Mouse (Mus musculus): ENCODE measurements around the gene Olfr1220. TPM values are rescaled to one million over a fixed set of nuclear protein-coding genes. Genes with fewer than 3 reads are reported as not detected.

Olfr1220 gene
- not detected in 2 replicates for polyA plus RNA-seq (2012; rRNA removed)

DNA sequence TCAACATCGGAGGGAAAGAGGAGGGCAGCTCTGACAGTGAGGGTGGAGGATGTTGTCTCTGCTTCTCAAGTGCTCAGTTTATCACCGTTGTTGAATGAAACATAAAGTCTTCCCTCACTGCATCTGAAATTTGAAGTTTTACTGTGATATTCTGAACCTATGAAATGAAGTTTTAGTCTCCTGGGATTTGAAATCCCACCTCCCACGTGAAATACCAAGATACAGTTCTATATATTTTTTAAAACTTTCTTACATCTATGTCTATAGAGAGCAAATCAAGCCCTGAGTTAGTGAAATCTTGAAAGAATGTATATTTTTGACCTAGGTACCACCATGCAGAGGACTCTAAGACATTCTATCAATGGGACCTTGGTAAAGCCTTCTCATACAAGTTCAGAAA is at the start of gene Olfr1220:
TSS of gene Olfr1220 (minus strand) at position 101 of the 400 bp plus-strand sequence.
- no peak for DNase-seq (ENCODE audit: low read depth)
- no peak for TF ChIP-seq POLR2A (IDR thresholded peaks at IDR 0.05; ENCODE audit: borderline replicate concordance, extremely low read depth, insufficient read depth, insufficient read length, poor library complexity, severe bottlenecking)
- no peak for TF ChIP-seq CTCF (IDR thresholded peaks at IDR 0.05; ENCODE audit: borderline replicate concordance, extremely low read depth, insufficient read depth, insufficient read length)

DNA sequence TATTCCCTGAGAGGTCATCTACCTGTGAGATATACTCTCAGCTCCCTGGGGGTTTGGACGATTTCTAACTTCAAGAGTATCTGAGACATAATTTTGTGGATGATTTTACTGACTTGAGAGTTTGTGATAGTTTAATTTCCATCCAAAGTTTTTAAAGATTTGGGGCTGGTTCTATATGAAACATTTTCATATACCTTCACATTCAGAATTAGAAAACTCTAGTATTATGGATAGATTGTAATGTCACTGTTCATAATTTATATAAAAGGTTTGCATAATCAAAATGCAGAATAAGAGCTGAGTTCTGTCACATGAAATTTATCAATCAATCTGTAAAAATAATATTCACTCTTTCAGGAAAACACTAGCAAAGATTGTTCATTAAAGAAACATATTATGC is 44.8 kb upstream of the Olfr1220 start, which contains the start of gene Olfr1223:
TSS of gene Olfr1223 (minus strand) at position 101 of the 400 bp plus-strand sequence.
- TF ChIP-seq POLR2A (IDR thresholded peaks at IDR 0.05; ENCODE audit: borderline replicate concordance, extremely low read depth, insufficient read depth, insufficient read length, poor library complexity, severe bottlenecking) (no peak), CTCF (IDR thresholded peaks at IDR 0.05; ENCODE audit: borderline replicate concordance, extremely low read depth, insufficient read depth, insufficient read length) (no peak)
- DNase-seq (ENCODE audit: low read depth) = no peak

DNA sequence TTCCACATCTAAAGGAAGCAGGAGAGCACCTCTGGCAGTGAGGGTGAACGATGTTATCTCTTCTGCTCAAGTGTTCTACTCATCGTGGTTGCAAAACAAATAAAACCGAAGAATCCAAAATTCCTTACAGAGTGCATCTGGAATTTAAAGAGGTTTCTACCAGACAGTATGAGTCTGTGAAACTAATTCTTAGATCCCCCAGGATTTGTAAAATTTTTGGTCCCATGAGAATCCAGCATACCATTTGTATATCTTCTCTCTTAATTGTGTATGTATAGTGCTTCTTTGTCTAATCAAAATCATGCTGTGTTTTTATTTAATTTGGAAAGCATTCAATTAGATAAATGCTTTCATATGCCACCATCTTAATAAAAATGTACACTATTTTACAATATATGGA is 26.3 kb upstream of the Olfr1220 start, which contains the start of gene Olfr1222:
TSS of gene Olfr1222 (minus strand) at position 101 of the 400 bp plus-strand sequence.
- TF ChIP-seq CTCF (IDR thresholded peaks at IDR 0.05; ENCODE audit: borderline replicate concordance, extremely low read depth, insufficient read depth, insufficient read length) (no peak), POLR2A (IDR thresholded peaks at IDR 0.05; ENCODE audit: borderline replicate concordance, extremely low read depth, insufficient read depth, insufficient read length, poor library complexity, severe bottlenecking) (no peak)
- DNase-seq (ENCODE audit: low read depth) = no peak

DNA sequence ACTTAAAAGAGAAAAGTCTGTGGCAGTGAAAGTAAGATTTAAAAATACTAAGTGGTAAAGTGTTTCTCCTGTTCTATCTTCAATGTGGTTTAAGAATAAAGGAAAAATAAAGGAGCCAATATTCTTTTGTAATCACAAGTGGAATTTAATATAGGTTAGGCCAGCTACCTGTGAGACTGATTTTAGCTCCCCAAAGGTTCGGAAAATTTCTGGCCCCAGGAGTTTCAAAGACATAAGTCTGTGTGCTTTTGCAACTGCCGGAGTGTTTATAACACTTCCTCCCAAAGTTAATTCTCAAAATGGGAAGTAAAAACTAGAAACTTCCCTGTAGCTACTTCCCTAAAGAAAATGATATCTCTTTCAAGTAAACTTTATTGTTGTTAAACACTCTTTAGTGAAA is 10.5 kb upstream of the Olfr1220 start, which contains the start of gene Olfr1221:
TSS of gene Olfr1221 (minus strand) at position 101 of the 400 bp plus-strand sequence.
- no peak for DNase-seq (ENCODE audit: low read depth)

DNA sequence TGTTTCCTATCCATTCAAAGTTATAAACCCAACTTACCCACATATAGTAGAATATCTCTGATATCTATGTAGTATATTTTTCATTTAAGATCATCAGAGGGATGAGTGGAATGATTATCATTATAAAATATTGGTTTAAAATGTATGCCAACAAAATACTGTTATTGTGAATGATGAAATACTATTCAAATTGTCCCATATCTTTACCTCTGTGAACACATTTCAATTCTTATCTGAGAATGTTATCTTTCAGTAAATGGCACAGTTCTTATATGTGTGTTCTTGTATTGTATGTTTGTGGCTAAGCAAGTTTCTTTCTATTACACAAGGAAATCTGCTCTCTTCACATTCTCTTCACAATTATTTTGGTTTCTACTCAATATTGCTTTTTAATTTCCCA is 984 bp downstream of the Olfr1220 start:
- TF ChIP-seq POLR2A (IDR thresholded peaks at IDR 0.05; ENCODE audit: borderline replicate concordance, extremely low read depth, insufficient read depth, insufficient read length, poor library complexity, severe bottlenecking) (no peak), CTCF (IDR thresholded peaks at IDR 0.05; ENCODE audit: borderline replicate concordance, extremely low read depth, insufficient read depth, insufficient read length) (no peak)
- no peak for DNase-seq (ENCODE audit: low read depth)

More for the DNA sequence above, 10.5 kb upstream of the Olfr1220 start, which contains the start of gene Olfr1221:
- TF ChIP-seq POLR2A (IDR thresholded peaks at IDR 0.05; ENCODE audit: borderline replicate concordance, extremely low read depth, insufficient read depth, insufficient read length, poor library complexity, severe bottlenecking) (no peak), CTCF (IDR thresholded peaks at IDR 0.05; ENCODE audit: borderline replicate concordance, extremely low read depth, insufficient read depth, insufficient read length) (no peak)

DNA sequence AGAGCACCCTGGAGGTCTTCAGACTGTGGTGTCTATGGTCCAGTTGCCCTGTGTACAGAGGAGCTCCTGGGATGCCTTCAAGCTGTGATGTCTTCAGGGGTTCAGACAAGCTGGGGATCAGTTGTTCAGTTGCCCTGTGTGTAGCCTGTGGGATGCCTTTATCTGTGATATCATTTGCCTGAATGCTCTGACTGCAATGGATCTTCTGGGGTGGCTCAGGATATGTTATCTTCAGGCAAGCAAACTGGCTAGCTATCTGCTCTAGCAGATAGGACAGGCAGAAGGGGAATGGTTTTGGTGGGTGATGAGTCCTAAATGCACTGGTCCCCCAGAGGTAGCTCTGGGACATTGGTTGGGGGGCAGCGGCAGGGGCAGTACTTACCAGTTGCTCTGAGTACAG is 12.8 kb downstream of the Olfr1220 start:
- TF ChIP-seq CTCF (IDR thresholded peaks at IDR 0.05; ENCODE audit: borderline replicate concordance, extremely low read depth, insufficient read depth, insufficient read length) (no peak), POLR2A (IDR thresholded peaks at IDR 0.05; ENCODE audit: borderline replicate concordance, extremely low read depth, insufficient read depth, insufficient read length, poor library complexity, severe bottlenecking) (no peak)
- no peak for DNase-seq (ENCODE audit: low read depth)

DNA sequence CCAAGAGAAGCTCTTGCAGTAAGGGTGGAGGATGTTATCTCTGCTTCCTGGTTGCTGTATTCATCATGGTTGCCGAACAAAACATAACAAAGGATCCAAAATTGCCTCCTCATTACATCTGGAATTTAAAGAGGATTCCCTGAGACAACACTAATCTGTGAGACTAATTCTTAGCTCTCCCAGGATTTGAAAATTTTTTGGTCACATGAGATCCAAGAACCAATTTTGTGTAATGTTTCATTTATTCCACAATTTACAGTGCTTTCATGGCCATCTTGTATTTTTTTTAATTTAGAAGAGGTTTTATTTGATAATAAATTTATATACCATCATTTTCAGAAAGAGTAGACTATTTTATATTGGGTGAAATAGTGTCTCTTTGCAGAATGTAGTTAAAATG is 23.2 kb downstream of the Olfr1220 start, which contains the start of gene Olfr1219:
TSS of gene Olfr1219 (minus strand) at position 101 of the 400 bp plus-strand sequence.
- TF ChIP-seq POLR2A (IDR thresholded peaks at IDR 0.05; ENCODE audit: borderline replicate concordance, extremely low read depth, insufficient read depth, insufficient read length, poor library complexity, severe bottlenecking) (no peak), CTCF (IDR thresholded peaks at IDR 0.05; ENCODE audit: borderline replicate concordance, extremely low read depth, insufficient read depth, insufficient read length) (no peak)
- no peak for DNase-seq (ENCODE audit: low read depth)

DNA sequence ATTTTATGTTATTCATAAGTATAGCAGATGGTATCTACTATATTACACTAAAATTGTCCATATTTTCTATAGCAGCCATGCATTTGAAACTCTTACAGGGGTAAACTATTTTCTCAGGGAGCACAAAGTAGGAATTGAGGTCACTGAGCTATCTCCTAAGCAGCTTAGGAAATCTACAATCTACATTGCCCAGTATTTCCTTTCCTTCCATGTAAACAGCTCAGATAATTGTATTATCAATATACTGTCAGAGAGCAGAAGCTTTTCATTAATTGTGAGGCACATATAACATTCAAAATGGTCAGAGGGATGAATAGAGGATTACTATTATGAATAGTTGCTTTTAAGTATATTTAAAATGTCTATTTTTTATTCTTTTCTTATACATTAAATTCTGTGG is 25.1 kb downstream of the Olfr1220 start:
- DNase-seq (ENCODE audit: low read depth) = no peak
- TF ChIP-seq CTCF (IDR thresholded peaks at IDR 0.05; ENCODE audit: borderline replicate concordance, extremely low read depth, insufficient read depth, insufficient read length) = no peak
- TF ChIP-seq POLR2A (IDR thresholded peaks at IDR 0.05; ENCODE audit: borderline replicate concordance, extremely low read depth, insufficient read depth, insufficient read length, poor library complexity, severe bottlenecking) = no peak

DNA sequence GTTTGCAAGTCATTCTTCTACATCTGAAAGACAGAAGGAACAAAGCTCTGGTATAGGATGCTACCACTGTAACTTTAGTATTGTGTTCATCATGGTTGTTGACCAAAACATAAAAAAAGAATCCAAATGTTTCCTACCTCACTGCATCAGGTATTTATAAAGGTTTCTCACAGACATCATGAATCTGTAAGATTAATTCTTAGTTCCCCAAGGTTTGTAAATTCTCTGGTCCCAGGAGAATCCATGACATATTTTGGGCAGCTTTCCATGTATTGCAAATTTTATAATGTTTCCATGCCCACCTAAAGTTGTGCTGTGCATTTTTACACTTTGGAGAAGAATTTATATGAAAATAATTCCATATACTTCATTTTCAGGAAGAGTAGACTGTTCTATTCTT is 45.5 kb downstream of the Olfr1220 start, which contains the start of gene Olfr1218:
TSS of gene Olfr1218 (minus strand) at position 101 of the 400 bp plus-strand sequence.
- TF ChIP-seq POLR2A (IDR thresholded peaks at IDR 0.05; ENCODE audit: borderline replicate concordance, extremely low read depth, insufficient read depth, insufficient read length, poor library complexity, severe bottlenecking) = no peak
- no peak for TF ChIP-seq CTCF (IDR thresholded peaks at IDR 0.05; ENCODE audit: borderline replicate concordance, extremely low read depth, insufficient read depth, insufficient read length)

More for the DNA sequence above, 45.5 kb downstream of the Olfr1220 start, which contains the start of gene Olfr1218:
- DNase-seq (ENCODE audit: low read depth) = no peak

Other genes starting within 250 kb of the Olfr1220 start
- not detected in 2 replicates for gene Olfr1206, start 243.6 kb downstream of the Olfr1220 start, polyA plus RNA-seq (2012; rRNA removed)
- not detected in 2 replicates for gene Olfr1208, start 204.5 kb downstream of the Olfr1220 start, polyA plus RNA-seq (2012; rRNA removed)
- gene Olfr1209, start 191.7 kb downstream of the Olfr1220 start, polyA plus RNA-seq (2012; rRNA removed) = not detected in 2 replicates
- not detected in 2 replicates for gene Olfr1211, start 168.7 kb downstream of the Olfr1220 start, polyA plus RNA-seq (2012; rRNA removed)
- not detected in 2 replicates for gene Olfr1212, start 152.9 kb downstream of the Olfr1220 start, polyA plus RNA-seq (2012; rRNA removed)
- not detected in 2 replicates for gene Gm13762, start 126.6 kb downstream of the Olfr1220 start, polyA plus RNA-seq (2012; rRNA removed)
- gene Olfr1214, start 114.2 kb downstream of the Olfr1220 start, polyA plus RNA-seq (2012; rRNA removed) = not detected in 2 replicates
- gene Olfr1215, start 99.9 kb downstream of the Olfr1220 start, polyA plus RNA-seq (2012; rRNA removed) = not detected in 2 replicates
- not detected in 2 replicates for gene Olfr1216, start 88.5 kb downstream of the Olfr1220 start, polyA plus RNA-seq (2012; rRNA removed)
- gene Olfr1217, start 74.8 kb downstream of the Olfr1220 start, polyA plus RNA-seq (2012; rRNA removed) = not detected in 2 replicates
- gene Olfr1218, start 45.6 kb downstream of the Olfr1220 start, polyA plus RNA-seq (2012; rRNA removed) = not detected in 2 replicates
- gene Olfr1219, start 23.3 kb downstream of the Olfr1220 start, polyA plus RNA-seq (2012; rRNA removed) = not detected in 2 replicates
- gene Olfr1221, start 10.4 kb upstream of the Olfr1220 start, polyA plus RNA-seq (2012; rRNA removed) = not detected in 2 replicates
- gene Olfr1222, start 26.2 kb upstream of the Olfr1220 start, polyA plus RNA-seq (2012; rRNA removed) = not detected in 2 replicates
- not detected in 2 replicates for gene Olfr1223, start 44.7 kb upstream of the Olfr1220 start, polyA plus RNA-seq (2012; rRNA removed)
- not detected in 2 replicates for gene Olfr1224-ps1, start 57.3 kb upstream of the Olfr1220 start, polyA plus RNA-seq (2012; rRNA removed)
- not detected in 2 replicates for gene Olfr1225, start 67.8 kb upstream of the Olfr1220 start, polyA plus RNA-seq (2012; rRNA removed)
- gene Olfr1226, start 93.2 kb upstream of the Olfr1220 start, polyA plus RNA-seq (2012; rRNA removed) = not detected in 2 replicates
- gene Olfr1228, start 147.2 kb upstream of the Olfr1220 start, polyA plus RNA-seq (2012; rRNA removed) = not detected in 2 replicates
- not detected in 2 replicates for gene Olfr1229, start 181.2 kb upstream of the Olfr1220 start, polyA plus RNA-seq (2012; rRNA removed)
- not detected in 2 replicates for gene Olfr1230, start 190.4 kb upstream of the Olfr1220 start, polyA plus RNA-seq (2012; rRNA removed)
- not detected in 2 replicates for gene Olfr1231, start 200.2 kb upstream of the Olfr1220 start, polyA plus RNA-seq (2012; rRNA removed)
- not detected in 2 replicates for gene Olfr1232, start 222.8 kb upstream of the Olfr1220 start, polyA plus RNA-seq (2012; rRNA removed)
- gene Olfr1233, start 235.6 kb upstream of the Olfr1220 start, polyA plus RNA-seq (2012; rRNA removed) = not detected in 2 replicates